Mouse (Mus musculus) cerebral cortex, adult 2 months (tissue): ENCODE data around the gene Vav2.

Source experiments
- WGBS: fragments of 180-500 bp; shearing (Covaris S2); methylation state at CpG from one replicate; pipeline ENCODE4 v1.1.7; 2018; 5-methylcytosine and 5-hydroxymethylcytosine counted together

The Vav2 gene

GRCm38 (mm10) chr2:27426855-27427457 lies at the start of gene Vav2:
Vav2 (minus strand) TSS chr2:27427033.
- 2% methylated on average over 58 of the region's 58 CpGs for WGBS

GRCm38 (mm10) chr2:27475495-27476302 lies 48.9 kb upstream of the Vav2 start:
- under 1% methylated on average over 89 of the region's 96 CpGs for WGBS

- under 1% methylated on average over 80 of the region's 84 CpGs for WGBS
These were observed 48.0 kb upstream of the Vav2 start for GRCm38 (mm10) chr2:27474621-27475484.

GRCm38 (mm10) chr2:27473911-27474310 lies 47.1 kb upstream of the Vav2 start:
- WGBS, result 29% methylated on average over 4 of the region's 4 CpGs

- 68% methylated on average over 7 of the region's 7 CpGs for WGBS
These were observed 46.4 kb upstream of the Vav2 start for GRCm38 (mm10) chr2:27473061-27473765.

- WGBS, result 91% methylated on average over 2 of the region's 2 CpGs
These were observed 43.7 kb upstream of the Vav2 start for GRCm38 (mm10) chr2:27470535-27470934.

GRCm38 (mm10) chr2:27469991-27470355 lies 43.1 kb upstream of the Vav2 start:
- WGBS, result 79% methylated on average over 3 of the region's 3 CpGs

- WGBS, result 80% methylated on average over 4 of the region's 4 CpGs
These were observed 42.6 kb upstream of the Vav2 start for GRCm38 (mm10) chr2:27469292-27469990.

GRCm38 (mm10) chr2:27462901-27463300 lies 36.1 kb upstream of the Vav2 start:
- 94% methylated on average over 4 of the region's 4 CpGs for WGBS

GRCm38 (mm10) chr2:27461881-27462660 lies 35.2 kb upstream of the Vav2 start:
- WGBS, result 97% methylated on average over 4 of the region's 4 CpGs

GRCm38 (mm10) chr2:27460651-27461050 lies 33.8 kb upstream of the Vav2 start:
- 61% methylated on average over 9 of the region's 9 CpGs for WGBS

- 64% methylated on average over 5 of the region's 5 CpGs for WGBS
These were observed 33.3 kb upstream of the Vav2 start for GRCm38 (mm10) chr2:27460163-27460562.

GRCm38 (mm10) chr2:27459735-27460134 lies 32.9 kb upstream of the Vav2 start:
- WGBS, result 72% methylated on average over 7 of the region's 7 CpGs

GRCm38 (mm10) chr2:27450226-27450625 lies 23.4 kb upstream of the Vav2 start:
- 72% methylated on average over 14 of the region's 14 CpGs for WGBS

GRCm38 (mm10) chr2:27447782-27448181 lies 20.9 kb upstream of the Vav2 start:
- 90% methylated on average over 5 of the region's 5 CpGs for WGBS

- 83% methylated on average over 8 of the region's 8 CpGs for WGBS
These were observed 20.0 kb upstream of the Vav2 start for GRCm38 (mm10) chr2:27446812-27447211.

- WGBS, result 83% methylated on average over 3 of the region's 3 CpGs
These were observed 19.1 kb upstream of the Vav2 start for GRCm38 (mm10) chr2:27445910-27446309.

GRCm38 (mm10) chr2:27443450-27443708 lies 16.5 kb upstream of the Vav2 start:
- 71% methylated on average over 5 of the region's 5 CpGs for WGBS

GRCm38 (mm10) chr2:27442708-27443449 lies 16.0 kb upstream of the Vav2 start:
- 24% methylated on average over 20 of the region's 20 CpGs for WGBS
